Mouse (Mus musculus) limb, embryonic 13.5 days (tissue): ENCODE data around the gene Hspb2. TPM values are rescaled to one million over a fixed set of nuclear protein-coding genes. Genes with fewer than 3 reads are reported as not detected.
A peak's percentile ranks its signal among the peaks of the same experiment; 100 is the strongest.

ENCODE experiments used
- ATAC-seq: fragments of 200-750 bp; cut with Nextera tagmentation; 2 replicates; pipeline ENCODE4 v1.8.0; 2017; ENCODE audit warnings: low read depth, moderate number of reproducible peaks, moderate TSS enrichment; ENCODE audit not compliant: low FRiP score
- H3K27ac ChIP-seq: fragments of 300-500 bp; sonication (generic); 2 replicates; pipeline ENCODE4 v1.5.1; 2015; ENCODE audit warnings: inconsistent platforms, mild to moderate bottlenecking, moderate library complexity
- H3K27me3 ChIP-seq: fragments of 300-500 bp; sonication (generic); 2 replicates; pipeline ENCODE4 v1.6.1; 2015; ENCODE audit warnings: mild to moderate bottlenecking, inconsistent platforms
- H3K36me3 ChIP-seq: fragments of 300-500 bp; sonication (generic); 2 replicates; pipeline ENCODE4 v1.6.1; 2015; ENCODE audit warnings: inconsistent platforms, mild to moderate bottlenecking, moderate library complexity
- H3K4me1 ChIP-seq: fragments of 300-500 bp; sonication (generic); 2 replicates; pipeline ENCODE4 v1.6.1; 2015; ENCODE audit warnings: inconsistent platforms
- H3K4me2 ChIP-seq: fragments of 300-500 bp; sonication (generic); replicated peaks from 2 replicates; pipeline ENCODE4 v1.6.1; 2015; ENCODE audit warnings: inconsistent platforms, mild to moderate bottlenecking, moderate library complexity
- H3K4me3 ChIP-seq: fragments of 300-500 bp; sonication (generic); 2 replicates; pipeline ENCODE4 v1.5.1; 2015; ENCODE audit warnings: moderate library complexity, mild to moderate bottlenecking, inconsistent platforms
- H3K9ac ChIP-seq: fragments of 300-500 bp; sonication (generic); 2 replicates; pipeline ENCODE4 v1.6.1; 2015; ENCODE audit warnings: mild to moderate bottlenecking, inconsistent platforms
- H3K9me3 ChIP-seq: fragments of 300-500 bp; sonication (generic); 2 replicates; pipeline ENCODE4 v1.6.1; 2016; ENCODE audit warnings: inconsistent platforms
- WGBS: fragments of 180-500 bp; shearing (Covaris S2); methylation state at CpG from one replicate; pipeline ENCODE4 v1.1.7; 2015; 5-methylcytosine and 5-hydroxymethylcytosine counted together
- polyA plus RNA-seq: library from polyadenylated mRNA; unstranded; fragments of >200 nt; fragmentation: Nextera tagmentation; extraction: Ambion mirVana; gene quantifications from 2 replicates; pipeline ENCODE4 v1.2.1, GENCODE M21; 2015

The Hspb2 gene
- polyA plus RNA-seq, 1 experiment from 2014 or later = 39.3 TPM

DNA sequence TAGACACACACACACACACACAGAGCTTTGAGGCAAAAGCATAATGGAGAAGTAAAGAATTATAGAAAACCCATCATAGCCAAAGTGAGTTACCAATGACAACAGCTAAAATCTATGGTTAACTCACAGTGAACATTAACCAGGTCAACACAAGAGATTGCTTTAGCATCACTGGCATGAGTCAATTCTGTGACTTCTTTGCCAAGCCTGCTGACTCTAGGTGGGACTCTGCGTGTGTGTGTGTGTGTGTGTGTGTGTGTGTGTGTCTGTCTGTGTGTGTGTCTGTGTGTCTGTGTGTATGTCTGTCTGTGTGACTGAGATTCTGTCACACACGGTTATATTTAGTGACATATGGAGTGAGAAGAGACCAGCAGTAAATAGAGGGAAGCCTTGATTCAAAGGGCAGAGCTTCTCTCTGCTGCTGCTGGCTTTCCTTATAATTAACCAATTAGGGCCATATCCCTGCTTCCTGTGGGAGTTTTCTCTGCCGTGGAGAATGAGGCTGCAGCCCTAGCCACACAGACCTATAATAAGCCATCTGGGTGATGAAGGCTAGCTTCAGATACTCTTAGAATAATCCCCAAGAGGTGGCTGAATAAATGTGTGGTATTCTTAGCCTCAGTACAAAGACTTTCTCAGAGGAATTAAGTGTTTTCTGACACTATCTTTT, 27.4 kb downstream of the Hspb2 start:
- 22% methylated on average over 3 of the region's 3 CpGs for WGBS
- H3K4me2 ChIP-seq = peak overlapping the region; percentile 14

DNA sequence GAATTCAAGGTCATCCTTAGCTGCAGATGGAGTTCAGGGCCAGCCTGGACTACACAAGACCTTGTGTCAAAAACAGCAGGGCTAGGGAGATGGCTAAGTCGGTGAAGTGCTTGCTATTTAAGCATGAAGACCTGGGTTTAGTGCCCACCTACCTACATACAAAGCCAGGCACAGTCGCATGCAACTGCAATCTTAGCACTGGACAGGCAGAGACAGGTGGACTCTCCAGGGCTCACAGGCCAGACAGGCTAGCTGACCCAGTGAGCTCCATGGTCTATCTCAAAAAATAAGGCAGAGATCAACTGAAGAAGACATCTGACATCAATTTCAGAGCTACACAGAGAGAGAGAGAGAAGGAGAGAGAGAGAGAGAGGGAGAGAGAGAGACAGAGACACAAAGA, 28.0 kb downstream of the Hspb2 start:
- Histone ChIP-seq H3K4me3 (no peak overlapping the region), H3K9ac (no peak overlapping the region; the same call in 1 of the 2 replicates), H3K27ac (peak overlapping the region; percentile 6), H3K9me3 (no peaks in the 10 kb centered on the region), H3K36me3 (peaks cover 6% of the 10 kb centered on the region), H3K27me3 (no peaks in the 10 kb centered on the region), H3K4me1 (peaks cover 68% of the 10 kb centered on the region), H3K4me2 (peak overlapping the region; percentile 14)
- ATAC-seq = no peak
- WGBS = 67% methylated on average over 2 of the region's 2 CpGs

More for the DNA sequence above, 27.4 kb downstream of the Hspb2 start:
- H3K4me1 ChIP-seq = peaks cover 68% of the 10 kb centered on the region
- H3K9ac ChIP-seq = no peak overlapping the region; the same call in 1 of the 2 replicates
- no peaks in the 10 kb centered on the region for H3K27me3 ChIP-seq
- no peak overlapping the region for H3K27ac ChIP-seq
- H3K9me3 ChIP-seq = no peaks in the 10 kb centered on the region
- ATAC-seq = no peak
- H3K4me3 ChIP-seq = no peak overlapping the region
- no peaks in the 10 kb centered on the region for H3K36me3 ChIP-seq

DNA sequence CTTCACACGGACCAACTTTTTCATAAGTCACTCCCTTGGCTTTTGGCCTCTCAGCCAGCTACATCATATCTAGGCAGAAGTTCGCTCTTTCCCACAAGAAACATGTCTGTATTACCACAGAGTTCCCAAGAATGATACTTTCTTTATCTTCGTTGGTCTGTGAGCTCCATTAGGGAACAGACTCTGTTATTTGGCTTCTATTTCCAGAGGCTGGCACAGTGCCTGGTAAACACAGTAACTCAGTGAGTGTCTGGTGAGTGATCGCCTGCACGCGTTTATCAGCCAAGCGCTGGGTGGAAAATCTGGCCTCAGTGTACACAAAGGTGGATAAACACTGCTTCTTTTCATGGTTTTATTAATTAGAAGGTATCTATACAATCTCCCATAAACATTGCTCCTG, 28.7 kb downstream of the Hspb2 start:
- peaks cover 63% of the 10 kb centered on the region for H3K4me1 ChIP-seq
- ATAC-seq = no peak
- peak overlapping the region; percentile 31; the same call in 1 of the 2 replicates for H3K9ac ChIP-seq
- no peak overlapping the region for H3K4me3 ChIP-seq
- no peaks in the 10 kb centered on the region for H3K27me3 ChIP-seq
- H3K27ac ChIP-seq = peak overlapping the region; percentile 44; the same call in 1 of the 2 replicates
- 40% methylated on average over 7 of the region's 7 CpGs for WGBS
- H3K9me3 ChIP-seq = no peaks in the 10 kb centered on the region
- H3K36me3 ChIP-seq = peaks cover 7% of the 10 kb centered on the region
- H3K4me2 ChIP-seq = peak overlapping the region; percentile 32; the same call in 1 of the 2 replicates

DNA sequence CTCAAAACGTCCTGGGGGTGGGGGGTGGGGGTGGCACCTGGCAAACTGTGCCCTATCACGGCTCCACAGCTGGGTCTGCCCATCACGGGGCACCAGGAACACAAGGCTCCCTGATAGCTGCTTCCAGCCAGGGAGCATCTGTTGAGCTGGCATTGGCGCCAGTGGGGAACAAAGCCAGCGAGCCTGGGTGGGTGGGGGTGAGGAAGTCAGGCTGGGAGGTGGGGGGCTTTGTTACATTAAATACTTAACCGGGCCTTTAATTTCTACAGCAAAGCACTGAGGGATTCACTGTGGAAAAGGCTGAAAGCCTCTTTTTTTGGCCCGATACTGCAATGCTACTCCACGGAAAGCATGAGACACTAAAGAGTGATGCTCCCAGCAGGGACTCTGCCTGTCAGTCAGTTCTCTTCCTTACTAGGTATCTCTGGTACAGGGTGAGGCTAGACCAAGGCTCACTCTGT, 29.7 kb downstream of the Hspb2 start:
- Histone ChIP-seq H3K27me3 (no peaks in the 10 kb centered on the region), H3K9ac (no peak overlapping the region), H3K4me3 (no peak overlapping the region), H3K36me3 (peaks cover 15% of the 10 kb centered on the region), H3K27ac (no peak overlapping the region), H3K4me1 (peaks cover 61% of the 10 kb centered on the region), H3K4me2 (0 out of 2 replicates have a peak overlapping the region, but pooled peaks have one; percentile 7), H3K9me3 (no peaks in the 10 kb centered on the region)
- WGBS = 38% methylated on average over 8 of the region's 8 CpGs
- no peak for ATAC-seq

DNA sequence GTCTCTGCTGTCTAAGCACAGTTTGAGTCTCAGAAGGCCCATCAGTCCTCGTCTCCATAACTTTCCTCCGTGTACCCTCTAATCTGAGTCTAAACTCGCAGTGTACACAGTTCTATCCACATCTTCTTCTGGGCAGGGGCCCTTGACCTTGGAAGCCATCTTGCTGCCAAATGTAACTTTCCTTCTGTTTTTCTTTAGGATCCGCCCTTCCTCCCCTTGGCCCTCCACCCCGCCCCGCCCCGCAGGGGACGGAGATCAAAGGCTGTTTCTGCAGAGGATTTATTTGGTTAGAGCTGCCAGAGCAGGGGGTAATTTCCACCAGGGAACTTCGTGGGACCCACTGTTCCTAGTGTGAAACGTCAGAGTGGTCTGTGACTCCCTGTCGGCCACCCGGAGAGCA, 31.1 kb downstream of the Hspb2 start:
- H3K4me3 ChIP-seq = no peak overlapping the region
- 15% methylated on average over 12 of the region's 12 CpGs for WGBS
- H3K4me2 ChIP-seq = no peak overlapping the region
- no peak overlapping the region for H3K9ac ChIP-seq
- H3K36me3 ChIP-seq = peaks cover 19% of the 10 kb centered on the region
- H3K4me1 ChIP-seq = peaks cover 48% of the 10 kb centered on the region
- ATAC-seq = no peak
- H3K9me3 ChIP-seq = no peaks in the 10 kb centered on the region
- no peak overlapping the region for H3K27ac ChIP-seq
- no peaks in the 10 kb centered on the region for H3K27me3 ChIP-seq

DNA sequence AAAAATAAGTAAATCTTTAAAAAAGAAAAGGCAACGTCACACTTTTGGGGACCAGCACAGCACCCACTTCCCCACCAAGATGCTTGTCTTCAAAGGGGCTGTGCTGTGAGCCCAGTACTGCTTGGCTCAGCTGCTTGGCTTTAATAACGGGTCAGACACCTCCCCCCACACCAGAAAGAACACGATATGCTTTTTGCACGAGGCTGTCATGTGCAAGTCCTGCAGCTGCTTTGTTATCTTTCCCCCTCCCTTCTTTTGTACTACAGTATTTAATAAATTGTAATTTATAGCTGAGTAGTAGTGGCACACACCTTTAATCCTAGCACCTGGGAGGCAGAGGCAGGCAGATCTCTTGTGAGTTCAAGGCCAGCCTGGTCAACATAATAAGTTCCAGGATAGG, 33.3 kb downstream of the Hspb2 start:
- ATAC-seq = no peak
- no peak overlapping the region for H3K4me3 ChIP-seq
- H3K27me3 ChIP-seq = no peaks in the 10 kb centered on the region
- H3K36me3 ChIP-seq = peaks cover 20% of the 10 kb centered on the region
- no peaks in the 10 kb centered on the region for H3K9me3 ChIP-seq
- H3K9ac ChIP-seq = no peak overlapping the region
- no peak overlapping the region for H3K4me2 ChIP-seq
- 70% methylated on average over 4 of the region's 4 CpGs for WGBS
- H3K4me1 ChIP-seq = peaks cover 40% of the 10 kb centered on the region
- no peak overlapping the region for H3K27ac ChIP-seq

DNA sequence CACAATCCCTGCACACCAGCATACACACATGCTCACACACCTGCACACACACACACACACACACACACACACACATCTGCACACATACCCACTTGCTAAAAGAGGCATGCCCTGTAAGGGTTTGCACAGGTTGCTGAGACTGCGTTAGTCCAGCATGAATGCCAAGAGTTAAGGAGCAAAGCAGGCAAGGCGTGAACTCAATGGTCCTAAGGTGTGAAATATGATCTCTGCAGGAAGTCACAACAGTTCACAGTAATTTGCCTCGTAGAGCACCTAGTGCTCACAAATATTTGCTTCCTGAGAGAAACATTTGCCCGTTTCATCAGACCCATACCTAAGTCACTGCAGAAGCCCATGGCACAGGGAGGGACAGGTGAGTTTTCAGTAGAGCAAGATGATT, 38.0 kb downstream of the Hspb2 start:
- peaks cover 31% of the 10 kb centered on the region for H3K36me3 ChIP-seq
- H3K9ac ChIP-seq = no peak overlapping the region
- H3K27me3 ChIP-seq = no peaks in the 10 kb centered on the region
- no peak for ATAC-seq
- 21% methylated on average over 4 of the region's 4 CpGs for WGBS
- no peak overlapping the region for H3K4me3 ChIP-seq
- no peaks in the 10 kb centered on the region for H3K9me3 ChIP-seq
- H3K27ac ChIP-seq = no peak overlapping the region
- peaks cover 17% of the 10 kb centered on the region for H3K4me1 ChIP-seq
- H3K4me2 ChIP-seq = no peak overlapping the region

DNA sequence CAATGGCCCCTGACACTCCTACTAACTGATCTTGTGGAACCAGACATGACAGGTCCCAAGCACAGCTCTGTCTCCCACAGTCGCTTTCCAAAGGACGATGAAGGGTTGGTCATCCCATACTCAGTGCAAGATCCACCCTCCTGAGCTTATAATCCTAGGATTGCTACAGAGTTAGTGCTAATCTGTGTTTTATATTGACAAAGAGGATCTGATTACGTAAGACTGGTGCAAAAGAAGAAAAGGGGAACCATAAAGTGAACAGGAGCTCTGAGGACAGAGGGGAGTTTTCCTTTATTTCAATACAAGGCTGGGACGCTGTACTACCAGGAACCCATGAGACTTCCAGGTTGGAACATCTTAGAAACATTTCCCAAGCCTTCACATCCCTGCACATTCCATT, 40.8 kb downstream of the Hspb2 start:
- no peaks in the 10 kb centered on the region for H3K9me3 ChIP-seq
- no peak overlapping the region for H3K4me2 ChIP-seq
- no peak overlapping the region for H3K27ac ChIP-seq
- WGBS = 83% methylated on average over 4 of the region's 4 CpGs
- H3K4me1 ChIP-seq = peaks cover 17% of the 10 kb centered on the region
- H3K4me3 ChIP-seq = no peak overlapping the region
- H3K27me3 ChIP-seq = no peaks in the 10 kb centered on the region
- H3K36me3 ChIP-seq = peaks cover 28% of the 10 kb centered on the region
- no peak for ATAC-seq
- no peak overlapping the region for H3K9ac ChIP-seq

DNA sequence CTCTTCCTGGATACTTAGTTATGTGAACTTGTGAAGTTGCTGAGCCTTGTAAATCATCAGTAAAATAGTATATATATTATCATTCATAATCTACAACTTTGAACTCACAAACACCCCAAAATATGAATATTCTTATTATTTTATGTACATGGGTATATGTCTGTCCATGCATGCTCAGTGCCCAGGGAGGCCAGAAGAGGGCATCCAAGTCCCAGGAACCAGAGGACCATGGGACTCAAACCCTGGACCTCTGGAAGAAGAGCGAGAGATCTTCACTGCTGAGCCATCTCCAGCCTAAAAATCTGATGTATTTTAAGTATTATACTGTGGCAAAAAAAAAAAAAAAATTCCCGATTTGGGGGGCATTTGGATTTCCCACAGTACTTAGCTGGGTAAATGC, 43.0 kb downstream of the Hspb2 start:
- peaks cover 33% of the 10 kb centered on the region for H3K36me3 ChIP-seq

DNA sequence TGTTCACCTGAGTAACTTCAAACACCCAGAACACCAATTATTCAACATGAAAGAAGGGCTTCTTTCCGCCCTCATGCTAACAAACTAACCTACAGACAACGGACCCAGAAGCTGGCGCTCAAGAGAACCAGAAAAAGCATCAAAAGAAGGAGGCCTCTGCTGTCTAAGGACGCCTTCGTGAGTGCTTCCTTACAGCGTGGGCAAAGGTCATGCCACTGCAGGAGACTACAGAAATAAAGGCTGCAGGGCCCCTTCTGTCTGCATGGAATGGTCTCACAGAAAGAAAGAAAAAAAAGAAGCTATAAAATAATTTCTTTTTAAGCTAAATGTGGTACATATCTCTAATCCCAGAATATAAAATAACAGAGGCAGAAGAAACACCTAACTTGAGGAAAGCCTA, 47.2 kb downstream of the Hspb2 start:
- Histone ChIP-seq H3K4me3 (no peak overlapping the region), H3K4me2 (no peak overlapping the region), H3K9ac (no peak overlapping the region), H3K4me1 (peaks cover 5% of the 10 kb centered on the region; the same call in 1 of the 2 replicates), H3K9me3 (no peaks in the 10 kb centered on the region), H3K27me3 (peaks cover 9% of the 10 kb centered on the region; the same call in 1 of the 2 replicates), H3K36me3 (peaks cover 41% of the 10 kb centered on the region), H3K27ac (no peak overlapping the region)
- no peak for ATAC-seq
- 66% methylated on average over 6 of the region's 6 CpGs for WGBS

More for the DNA sequence above, 43.0 kb downstream of the Hspb2 start:
- Histone ChIP-seq H3K4me3 (no peak overlapping the region), H3K9ac (no peak overlapping the region), H3K4me1 (peaks cover 6% of the 10 kb centered on the region), H3K9me3 (no peaks in the 10 kb centered on the region), H3K27ac (no peak overlapping the region), H3K27me3 (no peaks in the 10 kb centered on the region), H3K4me2 (no peak overlapping the region)
- no peak for ATAC-seq
- WGBS = 38% methylated on average over 2 of the region's 2 CpGs
